Mouse (Mus musculus) thymus, postnatal 36 days (tissue): ENCODE measurements around the gene Nexn.
A peak's percentile ranks its signal among the peaks of the same experiment; 100 is the strongest.

Source experiments
- DNase-seq, 2 experiments: peaks; one replicate each; pipeline ENCODE4 v3.0.0; 2022; ENCODE audit warnings: mixed read lengths in 2 of 2

Nexn gene

DNA sequence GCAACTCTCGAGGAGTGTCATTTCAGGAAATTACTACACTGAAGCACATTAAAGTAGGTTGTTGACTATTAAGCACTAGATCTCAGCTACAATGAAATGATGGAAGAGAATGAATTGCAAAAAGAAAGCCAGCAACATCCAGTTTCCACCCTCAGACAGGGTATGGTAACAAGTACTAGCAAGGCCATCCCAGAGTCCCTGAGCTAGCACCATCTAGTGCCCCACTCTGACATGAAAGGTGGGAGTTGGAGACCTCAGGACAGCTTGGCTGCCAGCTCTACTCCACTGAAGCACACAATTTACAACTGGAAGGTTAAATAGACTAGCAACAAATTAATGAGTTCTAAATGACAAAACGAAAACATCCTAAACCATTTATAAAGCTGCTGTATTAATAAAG lies 11.8 kb upstream of the Nexn start:
- DNase-seq: no peak

DNA sequence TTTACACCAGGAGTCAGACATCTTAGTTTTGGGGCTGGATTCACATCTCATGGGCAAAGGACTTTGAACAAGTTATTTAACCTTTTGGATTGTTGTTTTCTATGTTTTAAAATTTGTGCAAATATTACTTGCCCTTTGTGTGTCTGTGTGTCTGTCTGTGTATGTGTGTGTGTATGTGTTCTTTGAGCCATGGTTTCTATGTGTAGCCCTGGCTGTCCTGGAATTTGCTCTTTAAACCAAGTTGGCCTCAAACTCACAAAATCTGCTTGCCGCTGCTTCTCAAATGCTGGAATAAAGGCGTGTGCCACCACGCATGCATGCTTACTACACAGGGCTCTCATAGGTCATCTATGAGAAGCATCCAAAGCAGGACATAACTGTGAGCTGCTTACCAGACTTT lies 10.8 kb upstream of the Nexn start:
- no peak for DNase-seq

DNA sequence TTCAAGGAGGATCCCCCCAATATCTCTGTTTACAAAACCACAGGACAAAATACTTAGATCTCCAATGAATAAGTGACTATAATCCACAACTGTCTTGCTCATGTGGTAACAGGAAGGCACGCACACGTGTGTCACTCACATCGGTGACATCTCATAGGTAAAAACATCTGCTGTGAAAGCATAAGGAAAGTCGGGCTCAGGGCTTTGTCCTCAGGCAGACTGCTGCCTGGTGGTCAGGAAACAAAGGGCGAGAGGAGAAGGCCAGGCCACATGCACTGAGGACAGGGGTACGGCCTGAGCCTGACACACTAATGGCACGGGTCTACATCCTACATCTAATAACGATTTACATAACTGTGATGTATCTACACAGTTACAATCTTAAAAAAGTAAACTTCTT lies 8.9 kb upstream of the Nexn start:
- no peak for DNase-seq

DNA sequence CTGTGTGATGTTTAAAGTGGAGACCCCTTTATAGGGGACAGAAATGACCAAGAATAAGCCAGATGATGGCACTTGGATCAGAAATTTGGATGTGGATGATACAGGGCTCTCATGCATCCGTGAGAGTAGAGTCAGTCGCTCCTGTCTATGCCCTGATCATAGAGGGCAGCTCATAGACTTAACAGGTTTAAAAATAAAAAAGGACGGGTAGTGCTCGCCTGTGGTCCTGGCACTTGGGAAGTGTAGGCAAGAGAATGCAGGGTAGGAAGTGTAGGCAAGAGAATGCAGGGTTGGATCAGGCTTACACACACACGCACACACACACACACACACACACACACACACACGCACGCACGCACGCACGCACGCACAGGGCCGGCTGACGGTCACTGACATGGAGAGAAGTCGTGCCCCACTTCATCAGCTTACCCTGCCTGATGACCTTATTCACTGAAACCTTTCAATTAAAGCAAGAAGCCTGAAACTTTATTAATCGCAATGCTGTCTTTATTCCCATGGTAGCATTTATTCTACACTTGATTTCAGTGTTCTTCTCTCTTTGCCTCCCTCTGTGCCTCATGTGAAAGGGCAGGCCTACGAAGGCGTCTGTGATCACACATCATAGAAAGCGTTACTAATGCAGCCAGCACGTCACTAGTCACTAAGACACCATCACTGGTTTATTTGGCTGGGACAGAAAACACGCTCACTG lies 7.0 kb upstream of the Nexn start:
- DNase-seq: no peak

DNA sequence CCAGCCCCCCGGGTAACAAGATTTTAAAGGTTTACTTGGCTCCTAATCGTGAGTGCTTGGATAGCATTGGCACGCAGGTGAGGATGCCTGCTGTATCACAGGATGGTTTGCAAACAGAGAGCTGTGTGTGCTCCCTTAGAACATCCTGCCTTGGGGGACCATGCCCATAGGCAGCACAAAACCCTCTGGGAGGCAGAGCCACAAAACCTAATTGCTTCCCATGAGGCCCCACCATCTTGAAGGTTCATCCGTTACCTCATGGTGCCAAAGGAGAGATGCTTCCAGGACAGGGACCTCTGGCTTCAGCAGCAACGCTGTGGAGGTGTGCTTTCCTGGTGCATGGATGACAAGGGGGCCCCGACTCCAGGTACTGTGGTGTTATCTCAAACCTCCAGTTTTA lies 5.7 kb upstream of the Nexn start:
- DNase-seq: no peak

DNA sequence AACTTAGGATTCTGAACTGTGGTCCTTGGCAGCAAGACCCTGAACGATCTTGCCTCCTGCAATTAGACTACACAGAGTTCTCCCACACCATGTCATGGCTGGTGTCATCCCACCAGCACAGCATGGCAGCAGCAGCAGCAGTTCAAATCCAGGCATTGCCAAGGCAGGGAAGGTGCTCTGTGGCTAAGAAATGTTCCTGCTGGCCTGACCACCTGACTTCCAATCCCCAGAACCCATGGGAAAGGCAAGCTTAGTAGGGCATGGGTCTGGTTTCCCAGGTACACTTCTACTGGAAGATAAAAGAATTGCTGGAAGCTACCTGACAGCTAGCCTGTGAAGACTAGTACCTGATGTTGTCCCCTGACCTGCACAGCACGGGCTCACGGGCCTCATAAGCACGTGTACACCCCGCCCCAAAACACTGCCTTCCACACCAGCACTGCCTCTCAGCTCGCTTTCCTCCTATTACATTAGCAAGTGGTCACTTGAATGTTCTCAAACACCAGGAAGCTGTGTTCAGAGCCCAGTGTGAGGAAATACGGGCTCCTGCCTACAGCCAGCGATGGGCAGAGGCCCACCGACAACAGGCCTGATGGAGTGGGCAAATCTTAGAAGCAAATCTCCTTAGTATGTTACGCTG lies 5.0 kb upstream of the Nexn start:
- no peak for DNase-seq

DNA sequence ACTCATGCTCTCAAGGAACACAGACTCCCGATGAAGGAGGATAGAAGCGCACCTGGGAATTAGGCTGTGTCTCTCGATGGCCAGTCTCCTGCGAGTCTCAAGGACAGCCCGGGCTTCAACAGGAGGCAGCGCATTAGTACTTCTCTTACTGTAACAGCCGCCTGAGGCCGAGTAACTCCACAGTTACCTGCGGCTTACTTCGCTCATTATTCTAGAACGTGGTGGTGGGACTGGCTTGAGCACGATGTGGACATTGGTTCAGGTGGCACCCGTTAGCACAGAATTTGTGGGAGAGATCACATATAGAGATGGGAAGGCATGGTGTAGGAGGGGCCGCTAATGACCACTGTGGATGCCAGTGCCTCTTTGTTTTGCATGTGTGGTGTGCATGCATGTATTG lies 1.9 kb upstream of the Nexn start:
- DNase-seq: no peak

DNA sequence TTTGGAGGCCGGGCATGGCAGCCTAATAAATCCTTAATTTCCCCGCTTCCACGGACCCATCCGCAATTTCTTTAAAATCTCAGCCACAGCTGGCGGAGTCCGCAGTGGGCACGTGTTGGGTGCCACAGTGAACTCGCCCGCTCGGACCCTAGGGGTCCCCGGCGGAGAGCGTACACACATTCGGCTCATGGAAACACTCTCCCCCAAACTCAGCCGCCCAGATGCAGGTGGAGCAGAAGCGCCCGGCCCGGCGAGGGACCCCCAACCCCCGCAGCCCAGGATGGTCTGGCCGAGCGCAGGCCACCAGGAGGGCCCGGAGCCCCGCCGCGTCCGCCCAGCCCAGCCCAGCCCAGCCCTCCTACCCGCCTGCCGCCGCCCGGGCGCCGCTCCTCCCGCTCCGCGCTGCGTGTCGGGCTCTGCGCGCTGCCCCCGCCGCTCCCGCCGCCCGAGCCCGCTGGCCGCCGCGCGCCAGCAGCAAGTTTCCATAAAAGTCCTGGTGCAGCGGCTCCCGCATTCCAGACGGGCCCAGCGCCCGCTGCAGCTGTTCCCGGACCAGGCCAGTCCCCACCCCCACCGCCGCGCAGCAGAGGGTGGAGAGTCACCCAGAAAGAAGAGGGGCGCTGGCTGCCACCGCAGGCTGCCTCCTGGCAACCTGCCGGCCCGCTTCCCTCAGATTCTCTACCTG lies 657 bp downstream of the Nexn start:
- DNase-seq: no peak

DNA sequence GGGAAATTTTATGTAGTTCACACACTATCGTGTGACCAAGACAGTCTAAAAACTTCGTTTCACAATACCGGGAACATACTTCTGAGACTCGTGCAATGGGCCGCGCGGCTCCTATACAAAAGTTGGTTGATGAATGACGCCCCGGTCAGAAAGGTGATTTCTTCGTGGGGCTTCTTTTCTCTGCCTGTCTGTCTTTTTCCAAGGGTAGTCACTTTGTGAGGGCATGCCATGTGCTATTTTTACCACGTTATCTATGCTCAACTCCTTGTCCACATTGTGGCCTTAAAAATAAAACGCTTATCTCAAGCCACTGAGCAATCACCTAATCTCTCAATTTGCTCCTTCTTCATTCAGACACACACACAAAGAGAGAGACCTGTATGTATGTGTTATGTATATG lies 1.3 kb downstream of the Nexn start:
- DNase-seq: no peak

DNA sequence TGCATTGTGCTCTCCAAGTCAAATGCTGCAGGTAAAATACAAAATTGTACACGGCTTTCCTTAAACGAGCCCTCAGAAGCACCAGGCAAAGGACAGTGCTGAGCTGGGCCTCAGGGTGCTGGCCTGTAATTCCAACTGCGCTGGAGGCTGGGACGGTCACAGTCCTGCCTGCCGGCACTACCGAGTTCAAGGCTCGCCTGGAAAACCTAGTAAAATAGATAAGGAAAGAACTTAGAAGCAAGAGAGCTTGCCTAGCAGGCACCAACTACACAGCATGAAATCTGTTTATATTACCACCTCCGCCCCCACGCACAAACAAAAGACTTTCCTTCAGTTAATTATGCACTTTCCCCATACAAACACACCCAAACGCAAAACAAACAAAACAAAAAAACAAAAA lies 1.8 kb downstream of the Nexn start:
- DNase-seq: no peak

DNA sequence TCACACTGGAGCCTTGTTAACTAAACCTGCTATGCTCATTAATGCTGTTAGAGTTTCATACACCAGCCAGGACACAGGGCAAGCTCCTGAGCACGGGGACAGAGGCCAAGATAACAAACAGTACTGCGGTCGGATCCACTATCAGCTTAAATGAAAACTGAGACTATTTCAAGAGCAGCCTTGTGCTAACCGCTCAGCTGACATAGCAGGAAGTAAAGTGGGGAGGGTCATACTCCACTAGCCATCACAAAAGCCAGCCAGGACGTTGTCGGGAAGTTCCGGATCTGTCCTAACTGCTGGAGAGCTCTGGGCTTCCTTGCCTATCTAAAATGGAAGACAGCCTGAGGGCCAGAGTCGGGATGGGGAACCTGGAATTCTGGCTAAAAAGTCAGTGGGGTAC lies 4.2 kb downstream of the Nexn start:
- no peak for DNase-seq

DNA sequence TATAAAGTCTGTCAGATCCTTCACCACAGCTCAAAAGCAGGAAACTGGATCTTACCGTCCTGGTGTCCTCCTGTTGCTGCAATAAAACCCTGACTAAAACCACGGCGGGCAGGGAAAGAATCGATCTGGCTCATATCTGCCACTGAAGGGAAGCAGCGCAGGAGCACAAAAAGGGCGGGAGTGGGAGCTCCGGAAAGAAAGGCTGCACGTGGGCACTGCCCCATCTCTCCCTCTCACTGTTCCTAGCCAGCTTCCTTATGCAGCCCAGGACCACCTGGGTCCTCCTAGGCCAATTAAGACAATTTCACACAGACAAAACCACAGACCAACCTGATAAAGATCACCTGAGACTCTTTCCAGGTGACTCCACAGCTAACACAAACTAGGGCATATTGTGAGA lies 4.7 kb downstream of the Nexn start:
- DNase-seq: no peak

DNA sequence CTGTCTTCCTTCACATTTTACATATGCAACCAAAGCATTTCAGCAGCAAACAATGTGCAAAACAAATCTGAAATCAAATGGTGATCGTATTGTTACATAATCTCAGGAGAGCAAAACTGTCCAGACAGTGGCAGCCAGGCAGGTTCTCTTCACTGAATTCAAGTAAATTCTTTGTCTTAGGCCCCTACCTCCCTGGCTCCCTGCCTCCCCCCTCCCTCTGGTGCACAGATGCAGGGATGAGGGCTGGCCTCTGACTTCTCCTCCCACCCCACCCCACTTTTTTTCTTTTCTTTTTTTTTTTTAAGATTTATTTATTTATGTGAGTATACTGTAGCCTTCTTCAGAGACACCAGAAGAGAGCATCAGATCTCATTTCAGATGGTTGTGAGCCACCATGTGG lies 5.8 kb downstream of the Nexn start:
- DNase-seq: no peak

DNA sequence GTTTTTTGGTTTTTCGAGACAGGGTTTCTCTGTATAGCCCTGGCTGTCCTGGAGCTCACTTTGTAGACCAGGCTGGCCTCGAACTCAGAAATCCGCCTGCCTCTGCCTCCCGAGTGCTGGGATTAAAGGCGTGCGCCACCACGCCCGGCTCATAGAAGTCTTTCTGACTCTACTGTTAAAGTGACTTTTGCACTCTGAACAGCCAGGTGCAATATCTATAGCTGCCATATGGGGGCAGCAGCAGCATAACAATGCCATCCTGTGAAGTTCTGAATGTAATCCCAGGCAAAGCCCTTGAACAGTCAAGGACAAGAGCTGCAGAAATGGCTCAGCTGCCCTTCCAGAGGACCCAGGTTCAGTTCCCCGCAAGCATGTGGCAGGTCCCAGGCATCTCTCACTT lies 6.7 kb downstream of the Nexn start:
- peak; percentile 49 to 59 for DNase-seq

DNA sequence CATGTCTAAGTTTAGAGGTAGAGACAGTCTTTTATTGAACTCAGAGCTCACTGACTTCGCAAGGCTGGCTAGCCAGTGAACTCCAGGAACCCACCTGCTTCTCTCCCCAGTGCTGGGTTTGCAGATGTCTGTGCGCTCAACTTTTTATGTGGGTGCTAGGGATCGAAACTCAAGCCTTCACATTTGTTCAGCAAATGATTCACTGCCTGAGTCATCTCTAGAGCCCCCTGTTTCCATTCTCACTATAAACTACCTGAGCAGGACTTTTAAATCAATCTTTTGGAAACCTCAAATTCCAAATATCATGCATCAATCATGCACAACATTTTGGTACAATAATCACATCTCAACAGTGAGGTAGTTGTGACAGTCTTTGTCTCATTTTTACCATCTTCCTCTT lies 8.6 kb downstream of the Nexn start:
- no peak for DNase-seq

DNA sequence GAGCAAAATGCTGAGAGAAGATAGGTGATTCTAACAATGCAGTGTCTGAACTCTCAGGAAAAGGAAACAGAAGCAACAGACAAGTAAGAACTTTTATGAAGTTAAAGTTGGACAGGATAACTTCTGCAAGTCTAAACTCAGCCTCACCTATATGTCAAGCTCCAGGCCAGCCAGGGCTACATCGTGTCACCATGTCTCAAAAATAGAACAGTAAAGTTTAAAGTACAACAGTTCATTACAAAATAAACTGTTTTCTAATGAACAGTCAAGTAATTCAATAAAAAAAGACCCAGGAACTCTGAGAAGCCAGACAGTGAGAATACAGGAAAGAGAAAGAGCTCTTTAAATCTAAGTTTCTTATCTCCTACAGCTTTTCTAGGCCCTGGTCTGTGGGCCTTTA lies 15.7 kb downstream of the Nexn start:
- no peak for DNase-seq

DNA sequence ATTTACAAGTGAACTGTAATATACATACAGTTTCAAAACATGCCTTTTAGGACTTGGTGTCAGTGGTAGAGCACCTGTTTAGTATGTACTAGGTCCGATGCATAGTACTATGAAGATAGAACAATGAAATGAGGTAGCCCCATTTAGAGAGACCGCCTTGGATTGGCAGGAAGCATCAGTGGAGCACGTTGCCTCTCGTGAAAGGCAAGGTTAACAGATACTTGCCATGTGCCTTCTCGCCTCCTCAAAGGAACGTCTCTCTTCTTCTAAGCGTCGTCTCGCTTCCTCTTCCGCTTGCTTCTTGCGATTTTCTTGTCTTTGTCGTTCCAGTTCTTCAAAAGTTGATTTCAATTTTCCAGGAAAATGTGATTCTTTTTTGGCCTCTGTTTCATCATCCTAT lies 18.4 kb downstream of the Nexn start:
- no peak for DNase-seq

DNA sequence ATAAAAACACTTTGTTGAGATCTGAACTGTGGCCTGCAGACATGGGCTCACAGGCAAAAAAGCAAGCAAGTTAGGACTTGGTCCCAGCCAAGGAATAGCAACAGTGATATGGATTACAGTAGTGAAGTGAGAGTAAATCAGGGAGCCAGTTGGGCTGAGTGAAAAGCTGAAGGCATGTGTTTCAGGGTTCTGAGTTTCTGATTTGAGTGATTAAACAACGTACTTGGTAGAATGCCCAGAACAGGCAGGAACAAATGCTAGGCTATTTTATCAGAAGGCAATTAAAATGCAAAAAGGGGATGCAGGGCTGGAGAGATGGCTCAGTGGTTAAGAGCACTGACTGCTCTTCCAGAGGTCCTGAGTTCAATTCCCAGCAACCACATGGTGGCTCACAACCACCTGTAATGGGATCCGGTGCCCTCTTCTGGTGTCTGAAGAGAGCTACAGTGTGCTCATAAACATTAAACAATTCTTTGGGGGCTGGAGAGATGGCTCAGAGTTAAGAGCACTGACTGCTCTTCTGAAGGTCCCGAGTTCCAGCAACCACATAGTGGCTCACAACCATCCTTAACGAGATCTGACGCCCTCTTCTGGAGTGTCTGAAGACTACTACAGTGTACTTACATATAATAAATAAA lies 20.8 kb downstream of the Nexn start:
- no peak for DNase-seq

DNA sequence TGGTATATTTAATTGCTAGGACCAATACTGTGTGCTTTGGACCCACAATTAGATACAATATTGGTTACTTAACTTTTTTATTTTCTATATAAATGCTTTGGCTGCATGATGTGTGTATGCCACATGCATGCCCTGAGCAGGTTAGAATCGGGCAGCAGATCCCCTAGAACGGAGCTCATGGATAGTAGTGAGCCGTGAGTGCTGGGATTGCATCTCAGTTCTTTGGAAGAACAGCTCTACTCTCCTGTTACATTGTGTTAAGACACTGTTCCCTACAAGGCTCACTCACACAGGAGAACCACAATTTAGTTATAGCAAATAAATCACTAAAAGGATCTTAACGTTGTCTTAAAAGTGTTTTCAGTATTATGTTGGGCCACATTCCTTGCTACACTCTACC lies 22.8 kb downstream of the Nexn start:
- no peak for DNase-seq

DNA sequence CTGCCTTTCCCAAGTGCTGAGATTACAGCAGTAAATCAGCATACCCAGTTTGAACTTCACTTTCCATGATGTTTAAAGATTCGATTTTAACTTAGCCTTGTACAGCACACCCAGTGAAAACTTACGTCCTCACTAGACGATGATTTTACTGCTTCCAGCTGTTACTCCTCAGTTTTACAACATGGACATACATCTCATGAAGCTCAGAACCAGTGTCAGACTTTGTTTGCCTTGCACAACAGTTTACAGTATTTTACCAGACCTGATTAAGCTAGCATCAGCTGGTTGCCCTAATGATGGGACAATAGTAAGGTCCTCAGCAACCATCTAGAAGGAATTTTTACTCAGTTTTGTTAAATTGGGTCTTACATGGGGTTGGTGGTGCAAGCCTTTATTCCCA lies 25.1 kb downstream of the Nexn start:
- DNase-seq: no peak

DNA sequence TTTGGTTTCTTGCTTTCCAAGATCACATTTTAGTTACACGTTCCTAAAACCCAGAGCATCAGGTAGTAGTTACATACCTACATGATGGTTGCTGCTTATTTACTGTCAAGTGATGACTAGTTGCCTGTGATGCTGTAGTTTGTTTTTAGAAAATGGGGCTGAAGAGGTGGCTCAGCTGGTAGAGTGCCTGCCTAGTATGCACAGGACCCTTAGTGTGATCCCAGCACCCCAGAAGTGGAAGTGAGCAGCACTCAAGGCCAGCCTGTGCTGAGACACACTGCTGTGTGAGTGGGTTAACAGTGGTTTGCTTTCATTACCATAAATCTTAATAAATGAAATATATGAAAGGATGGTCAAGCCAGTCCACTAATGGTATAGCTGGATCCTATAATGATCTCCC lies 26.6 kb downstream of the Nexn start:
- DNase-seq: no peak

DNA sequence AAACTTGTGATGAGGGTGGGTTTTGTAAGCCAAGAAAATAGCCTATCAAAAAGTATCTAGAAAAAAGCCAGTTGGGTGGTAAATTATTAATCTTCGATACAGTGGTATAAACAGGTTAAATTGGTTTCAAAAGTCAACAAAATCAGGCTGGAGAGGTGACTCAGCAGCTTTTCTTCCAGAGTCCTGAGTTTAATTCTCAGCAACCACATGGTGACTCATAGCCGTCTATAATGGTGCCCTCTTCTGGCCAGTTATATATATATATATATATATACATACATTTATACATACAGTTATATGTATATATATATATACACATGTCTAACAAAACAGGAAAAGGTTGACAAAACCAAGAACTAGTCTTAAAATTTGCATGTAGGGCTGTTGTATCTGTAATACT lies 27.3 kb downstream of the Nexn start:
- no peak for DNase-seq

DNA sequence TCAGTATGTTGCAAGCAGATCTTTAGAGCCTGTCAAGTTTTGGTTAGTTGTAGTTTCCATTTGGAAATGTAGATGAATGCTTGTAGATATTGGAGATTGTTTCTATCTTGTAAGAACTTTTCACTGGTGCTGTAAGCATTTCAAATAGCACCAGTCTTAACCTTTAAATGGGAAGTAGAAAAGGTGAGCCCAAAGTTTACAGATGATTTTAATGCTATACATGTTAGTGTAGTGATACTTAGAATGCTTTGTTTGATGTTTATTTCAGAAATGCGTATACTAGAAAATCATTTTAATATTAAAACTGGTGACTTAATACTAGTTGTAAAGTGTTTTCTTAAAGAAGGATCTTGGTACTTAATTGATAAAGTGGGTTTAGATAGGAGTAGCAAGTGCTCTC lies 30.3 kb downstream of the Nexn start:
- DNase-seq: no peak

DNA sequence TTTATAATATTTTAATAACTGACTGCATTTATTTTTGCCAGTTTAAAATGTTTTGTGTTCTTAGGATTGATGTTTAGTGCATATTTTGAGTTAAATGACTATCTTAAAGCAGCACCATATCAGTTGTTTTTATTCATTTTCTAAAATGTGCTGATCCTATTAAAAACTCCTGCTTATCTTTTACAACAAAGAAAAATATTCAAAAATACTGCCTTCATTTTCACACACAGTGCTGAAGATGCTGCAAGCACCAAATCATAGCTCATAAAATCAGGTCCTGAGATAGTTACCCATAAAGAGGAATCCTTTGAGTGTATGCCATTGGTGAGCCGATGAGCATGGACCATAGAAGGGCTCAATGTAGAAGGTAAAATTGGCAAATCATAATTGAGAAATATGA lies 30.9 kb downstream of the Nexn start:
- DNase-seq: no peak
